Mouse (Mus musculus): ENCODE results near the gene Paqr4.
A peak's percentile ranks its signal among the peaks of the same experiment; 100 is the strongest.

Gene Paqr4

GRCm38 (mm10) chr17:23726758-23727142 lies 13.9 kb downstream of the Paqr4 start:
- DNase-seq (ENCODE audit: low read depth, low spot score) = peak; percentile 71

GRCm38 (mm10) chr17:23725999-23726757 lies 14.5 kb downstream of the Paqr4 start, which contains the start of gene Pkmyt1:
Gene Pkmyt1 (plus strand): TSS chr17:23726336.
- peak; percentile 89 for DNase-seq (ENCODE audit: low read depth, low spot score)

GRCm38 (mm10) chr17:23725477-23725876 lies 15.2 kb downstream of the Paqr4 start:
- no peak for DNase-seq (ENCODE audit: low read depth, low spot score)

- no peak for DNase-seq (ENCODE audit: low read depth, low spot score)
Observed at GRCm38 (mm10) chr17:23722376-23723125, 18.1 kb downstream of the Paqr4 start, which contains the start of gene 1520401A03Rik. Gene 1520401A03Rik (minus strand): TSS chr17:23722783.

- no peak for DNase-seq (ENCODE audit: low read depth, low spot score)
Observed at GRCm38 (mm10) chr17:23721886-23722285, 18.8 kb downstream of the Paqr4 start.

GRCm38 (mm10) chr17:23719455-23719854 lies 21.2 kb downstream of the Paqr4 start:
- DNase-seq (ENCODE audit: low read depth, low spot score) = no peak

GRCm38 (mm10) chr17:23717003-23717402 lies 23.7 kb downstream of the Paqr4 start:
- DNase-seq (ENCODE audit: low read depth, low spot score) = no peak

GRCm38 (mm10) chr17:23706212-23706611 lies 34.5 kb downstream of the Paqr4 start:
- DNase-seq (ENCODE audit: low read depth, low spot score) = peak; percentile 61

- no peak for DNase-seq (ENCODE audit: low read depth, low spot score)
Observed at GRCm38 (mm10) chr17:23705525-23706104, 35.1 kb downstream of the Paqr4 start.

- no peak for DNase-seq (ENCODE audit: low read depth, low spot score)
Observed at GRCm38 (mm10) chr17:23704741-23705140, 35.9 kb downstream of the Paqr4 start.

- DNase-seq (ENCODE audit: low read depth, low spot score) = no peak
Observed at GRCm38 (mm10) chr17:23703301-23703700, 37.4 kb downstream of the Paqr4 start.

GRCm38 (mm10) chr17:23700079-23700478 lies 40.6 kb downstream of the Paqr4 start:
- DNase-seq (ENCODE audit: low read depth, low spot score) = peak; percentile 88

GRCm38 (mm10) chr17:23699131-23700077 lies 41.3 kb downstream of the Paqr4 start:
- peak; percentile 13 for DNase-seq (ENCODE audit: low read depth, low spot score)

GRCm38 (mm10) chr17:23695801-23696200 lies 44.9 kb downstream of the Paqr4 start:
- no peak for DNase-seq (ENCODE audit: low read depth, low spot score)

GRCm38 (mm10) chr17:23694491-23694890 lies 46.2 kb downstream of the Paqr4 start:
- DNase-seq (ENCODE audit: low read depth, low spot score) = no peak
